Mouse (Mus musculus) intestine, postnatal 0 days (tissue): ENCODE results near the gene Gm11020. TPM values are rescaled to one million over a fixed set of nuclear protein-coding genes. Genes with fewer than 3 reads are reported as not detected.
"Not testable (repeated sequence)": the region's sequence is repeated elsewhere in the genome, so short reads cannot be mapped to it uniquely, and the experiment has no call there.

Source experiments
- ATAC-seq: fragments of 200-750 bp; cut with Nextera tagmentation; 2 replicates; pipeline ENCODE4 v1.8.0; 2017; ENCODE audit warnings: mild to moderate bottlenecking, moderate TSS enrichment, moderate library complexity
- H3K27ac ChIP-seq: fragments of 300-500 bp; sonication (generic); 2 replicates; pipeline ENCODE4 v1.5.1; 2014; ENCODE audit warnings: mild to moderate bottlenecking, low read depth, low read length, moderate library complexity
- H3K27me3 ChIP-seq: fragments of 300-500 bp; sonication (generic); replicated peaks from 2 replicates; pipeline ENCODE4 v1.6.1; 2014; ENCODE audit warnings: low read length, mixed read lengths; ENCODE audit not compliant: control insufficient read depth, insufficient read depth
- H3K36me3 ChIP-seq: fragments of 300-500 bp; sonication (generic); 2 replicates; pipeline ENCODE4 v1.6.1; 2014; ENCODE audit warnings: mild to moderate bottlenecking, moderate library complexity; ENCODE audit not compliant: control insufficient read depth, insufficient read depth
- H3K4me1 ChIP-seq: fragments of 300-500 bp; sonication (generic); replicated peaks from 2 replicates; pipeline ENCODE4 v1.6.1; 2014; ENCODE audit warnings: antibody characterized with exemption, low read length, mixed read lengths; ENCODE audit not compliant: control insufficient read depth, insufficient read depth
- H3K4me2 ChIP-seq: fragments of 300-500 bp; sonication (generic); replicated peaks from 2 replicates; pipeline ENCODE4 v1.6.1; 2014; ENCODE audit warnings: low read depth, mild to moderate bottlenecking, moderate library complexity
- H3K4me3 ChIP-seq: fragments of 300-500 bp; sonication (generic); 2 replicates; pipeline ENCODE4 v1.5.1; 2014; ENCODE audit warnings: low read depth, low read length
- H3K9ac ChIP-seq: fragments of 300-500 bp; sonication (generic); 2 replicates; pipeline ENCODE4 v1.6.1; 2014; ENCODE audit warnings: mild to moderate bottlenecking, low read depth, low read length
- H3K9me3 ChIP-seq: fragments of 300-500 bp; sonication (generic); 2 replicates; pipeline ENCODE4 v1.6.1; 2016; ENCODE audit warnings: mixed run types; ENCODE audit not compliant: control insufficient read depth
- CTCF ChIP-seq: sonication (generic); IDR thresholded peaks from 2 replicates; pipeline ENCODE4 v1.5.1; 2016; ENCODE audit warnings: low read depth, mild to moderate bottlenecking, control low read depth, antibody characterized with exemption, moderate library complexity
- WGBS: fragments of 180-500 bp; shearing (Covaris S2); extraction: QIAGEN DNeasy Blood & Tissue Kit; methylation state at CpG from one replicate; pipeline ENCODE4 v1.1.7; 2014; 5-methylcytosine and 5-hydroxymethylcytosine counted together
- polyA plus RNA-seq: library from polyadenylated mRNA; unstranded; fragments of >200 nt; fragmentation: Nextera tagmentation; extraction: Ambion mirVana; gene quantifications from 2 replicates; pipeline ENCODE4 v1.2.1, GENCODE M21; 2015

Gene Gm11020
- not detected in 2 replicates for polyA plus RNA-seq

DNA sequence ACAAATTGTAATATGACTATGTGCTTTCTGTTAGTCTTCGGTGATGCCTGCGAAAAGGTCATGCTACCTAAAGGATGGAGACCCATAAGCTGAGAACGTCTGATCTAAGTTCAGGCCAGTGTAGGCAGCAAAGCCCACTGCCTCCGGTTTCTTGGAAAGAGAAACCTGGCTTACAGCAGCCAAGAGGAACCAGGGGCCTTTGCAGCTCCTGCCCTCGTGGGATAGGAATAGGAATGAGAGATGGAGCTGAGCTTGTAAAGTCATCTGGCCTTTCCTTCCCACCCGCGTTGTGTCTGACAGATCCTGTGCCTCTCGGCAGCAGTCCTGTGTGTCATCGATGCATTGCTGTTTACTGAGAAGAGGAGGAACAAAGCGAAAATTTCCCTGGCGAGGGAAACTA is at the start of gene Gm11020:
Gene Gm11020, plus strand, starts transcription at position 301 of the 400 bp plus-strand sequence.
- not testable (repeated sequence) for H3K27me3 ChIP-seq, ATAC-seq, H3K27ac ChIP-seq, H3K4me1 ChIP-seq, H3K9me3 ChIP-seq, H3K4me3 ChIP-seq, H3K36me3 ChIP-seq, H3K4me2 ChIP-seq, H3K9ac ChIP-seq
- 75% methylated on average over 7 of the region's 11 CpGs for WGBS

DNA sequence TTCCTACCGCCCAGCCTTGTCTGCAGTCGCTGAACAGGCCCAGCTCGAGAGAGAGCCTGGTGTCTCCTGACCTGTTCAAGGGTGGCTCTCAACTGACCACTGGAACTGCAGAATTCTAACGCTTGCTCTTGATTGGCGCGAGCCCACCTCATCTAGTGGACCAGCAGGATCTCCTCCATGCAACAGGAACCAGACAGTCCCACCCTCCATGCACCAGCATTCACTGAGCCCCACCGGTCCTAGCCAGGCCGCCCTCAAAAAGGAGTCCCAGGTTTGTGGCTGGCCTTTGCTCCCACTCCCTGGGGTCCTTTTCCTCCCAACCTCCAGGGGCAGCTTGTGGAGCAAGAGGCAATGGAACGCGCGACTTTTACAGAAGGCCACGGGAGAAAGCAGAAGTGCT is 28.3 kb upstream of the Gm11020 start, which contains the start of gene Cmtm2a:
Gene Cmtm2a, minus strand, starts transcription at position 101 of the 400 bp plus-strand sequence.
- ATAC-seq, H3K4me3 ChIP-seq, H3K27me3 ChIP-seq, H3K4me2 ChIP-seq, H3K9ac ChIP-seq, H3K4me1 ChIP-seq, H3K9me3 ChIP-seq, H3K36me3 ChIP-seq, H3K27ac ChIP-seq: not testable (repeated sequence)
- WGBS, result 88% methylated on average over 12 of the region's 12 CpGs

DNA sequence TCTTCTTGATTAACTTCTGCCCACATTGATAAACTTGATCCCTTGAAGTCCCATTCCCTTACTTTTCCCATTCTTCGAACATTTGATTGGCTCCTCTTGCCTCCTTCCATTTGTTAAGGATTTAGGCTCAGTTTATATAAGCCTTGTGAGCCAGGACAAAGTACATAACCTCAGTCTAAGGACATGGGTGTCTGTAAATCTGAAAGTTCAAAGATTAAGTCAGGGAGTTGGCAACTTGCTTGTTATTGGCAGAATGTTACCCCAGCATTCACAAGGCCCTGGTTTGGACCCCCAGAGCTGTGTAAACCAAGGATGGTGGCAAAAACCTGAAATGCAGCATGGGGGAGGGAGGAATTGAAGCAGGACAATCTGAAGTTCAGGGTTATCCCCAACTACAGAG is 27.0 kb upstream of the Gm11020 start:
- Histone ChIP-seq H3K9me3 (no peaks in the 10 kb centered on the region), H3K36me3 (no peaks in the 10 kb centered on the region), H3K27me3 (no peaks in the 10 kb centered on the region), H3K4me1 (no peaks in the 10 kb centered on the region), H3K9ac (no peak overlapping the region), H3K27ac (no peak overlapping the region), H3K4me3 (no peak overlapping the region), H3K4me2 (no peak overlapping the region)
- 65% methylated on average over 1 of the region's 1 CpGs for WGBS
- no peak for TF ChIP-seq CTCF
- ATAC-seq, result no peak

DNA sequence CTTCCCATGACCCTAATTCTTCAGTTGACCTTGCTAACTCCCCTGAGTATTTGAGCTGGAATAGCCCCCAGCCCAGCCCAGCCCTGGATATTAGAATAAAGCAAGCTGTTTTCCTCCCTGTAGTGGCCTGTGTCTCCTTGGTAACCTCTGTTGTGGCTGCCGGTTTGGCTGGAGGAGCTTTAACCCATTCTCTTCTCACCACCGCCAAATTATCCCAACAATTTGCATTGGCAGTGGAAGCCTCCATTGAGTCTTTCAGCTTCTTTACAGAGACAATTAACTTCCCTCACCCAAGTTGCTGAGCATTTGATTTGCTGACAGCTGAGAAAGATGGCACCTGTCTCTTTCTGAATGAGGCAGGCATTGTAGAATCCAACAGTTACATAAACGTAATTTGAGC is 19.8 kb upstream of the Gm11020 start:
- H3K4me2 ChIP-seq, H3K9ac ChIP-seq, H3K4me1 ChIP-seq, H3K4me3 ChIP-seq, H3K27ac ChIP-seq, ATAC-seq, H3K36me3 ChIP-seq, H3K9me3 ChIP-seq, H3K27me3 ChIP-seq: not testable (repeated sequence)
- WGBS, result 32% methylated on average over 3 of the region's 3 CpGs

DNA sequence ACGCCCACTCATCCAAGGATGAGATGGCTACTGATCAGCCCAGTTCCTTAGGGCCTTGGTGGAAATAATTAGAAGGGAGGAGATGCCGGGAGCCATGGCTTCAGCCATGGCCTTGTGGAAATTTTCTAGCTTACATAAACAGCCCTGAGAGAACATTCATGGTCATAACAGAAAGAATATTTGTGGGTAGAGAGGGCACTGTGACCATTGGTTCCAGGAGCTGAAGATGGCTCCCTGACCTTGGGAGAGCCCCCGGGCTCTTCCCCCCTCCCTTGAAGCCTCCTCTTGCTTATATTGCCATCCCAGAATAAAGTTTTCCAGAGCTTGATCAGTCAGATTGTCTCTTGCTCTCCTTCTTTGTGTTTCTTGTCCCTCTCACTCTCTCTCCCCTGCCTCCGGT is 18.8 kb upstream of the Gm11020 start:
- 93% methylated on average over 4 of the region's 4 CpGs for WGBS
- H3K9ac ChIP-seq, H3K9me3 ChIP-seq, H3K4me2 ChIP-seq, H3K4me3 ChIP-seq, H3K36me3 ChIP-seq, H3K4me1 ChIP-seq, H3K27me3 ChIP-seq, H3K27ac ChIP-seq, ATAC-seq: not testable (repeated sequence)

DNA sequence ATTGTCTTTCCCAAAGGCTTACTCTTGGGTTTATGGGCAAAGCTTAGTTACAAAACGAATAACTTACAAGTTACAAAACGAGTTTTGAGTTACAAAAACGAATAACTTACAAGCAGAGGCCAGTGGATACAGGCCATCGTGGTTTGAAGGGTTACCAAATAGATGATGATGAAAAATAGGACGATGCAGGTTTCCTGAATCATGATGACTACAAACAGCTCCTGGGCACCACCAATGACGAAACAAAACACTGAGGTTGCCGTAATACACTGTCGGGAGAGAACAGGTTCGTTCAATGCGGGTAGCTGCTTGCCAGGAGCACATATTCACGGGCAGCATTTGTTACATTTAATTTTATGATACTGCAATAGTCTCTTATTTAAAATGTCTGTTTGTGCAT is 16.4 kb upstream of the Gm11020 start:
- Histone ChIP-seq H3K27me3 (no peaks in the 10 kb centered on the region), H3K4me2 (no peak overlapping the region), H3K27ac (no peak overlapping the region), H3K4me3 (no peak overlapping the region), H3K36me3 (no peaks in the 10 kb centered on the region), H3K9me3 (no peaks in the 10 kb centered on the region), H3K9ac (no peak overlapping the region), H3K4me1 (no peaks in the 10 kb centered on the region)
- WGBS, result 85% methylated on average over 11 of the region's 11 CpGs
- no peak for TF ChIP-seq CTCF
- no peak for ATAC-seq

DNA sequence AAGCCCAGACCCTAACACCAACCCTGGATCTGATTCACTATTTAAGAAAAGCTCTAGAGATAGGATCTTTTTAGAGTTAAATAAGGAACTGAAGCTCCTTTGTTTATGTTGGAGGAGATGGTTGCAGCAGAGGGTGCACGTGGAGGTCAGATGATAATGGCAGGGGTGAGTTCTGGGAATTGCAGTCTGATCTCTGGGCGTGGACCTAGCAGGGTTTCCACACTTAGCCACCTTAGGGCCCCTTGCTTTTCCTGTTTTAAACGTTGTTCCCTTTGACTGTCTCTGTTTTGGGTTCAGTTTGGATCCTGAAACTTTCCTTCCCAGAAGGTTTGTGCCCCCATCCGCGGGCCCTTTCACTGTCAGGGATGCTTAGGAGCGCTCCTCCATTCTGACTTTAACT is 13.0 kb upstream of the Gm11020 start:
- not testable (repeated sequence) for H3K9ac ChIP-seq, H3K27me3 ChIP-seq, H3K4me3 ChIP-seq, H3K36me3 ChIP-seq, H3K4me1 ChIP-seq, H3K27ac ChIP-seq, H3K9me3 ChIP-seq, H3K4me2 ChIP-seq
- 29% methylated on average over 6 of the region's 6 CpGs for WGBS
- 0 out of 2 replicates have a peak, but pooled peaks have one; percentile 31 for ATAC-seq

DNA sequence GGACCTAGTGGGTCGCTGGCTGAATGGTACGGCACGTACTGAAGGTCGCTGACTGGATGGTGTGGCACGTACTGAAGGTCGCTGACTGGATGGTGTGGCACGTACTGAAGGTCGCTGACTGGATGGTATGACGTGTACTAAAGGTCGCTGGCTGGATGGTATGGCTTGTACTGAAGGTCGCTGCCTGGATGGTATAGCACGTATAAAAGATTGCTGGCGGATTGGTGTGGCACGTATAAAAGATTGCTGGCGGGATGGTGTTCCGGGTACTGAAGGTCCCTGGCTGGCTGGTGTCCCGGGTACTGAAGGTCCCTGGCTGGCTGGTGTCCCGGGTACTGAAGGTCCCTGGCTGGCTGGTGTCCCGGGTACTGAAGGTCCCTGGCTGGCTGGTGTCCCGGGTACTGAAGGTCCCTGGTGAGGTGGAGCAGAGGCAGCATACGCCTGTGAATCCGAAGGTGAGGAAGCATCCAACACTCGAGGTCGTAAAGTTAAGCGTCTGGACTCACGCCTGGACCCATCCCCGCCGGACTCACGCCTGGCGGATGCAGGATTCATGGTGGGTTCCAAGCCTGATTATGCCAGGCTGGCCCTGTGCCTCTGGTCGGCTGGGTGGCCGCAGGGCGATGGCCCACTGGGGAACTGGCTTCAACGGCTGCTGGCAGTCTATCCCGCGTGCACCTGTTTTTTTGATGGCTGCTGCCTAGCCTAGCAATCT is 11.8 kb upstream of the Gm11020 start, which contains the start of the genes Gm45711 and Cmtm1:
Gene Gm45711, minus strand, starts transcription at position 641 of the 715 bp plus-strand sequence.
Gene Cmtm1, minus strand, starts transcription at position 705 of the 715 bp plus-strand sequence.
- H3K9ac ChIP-seq, H3K4me3 ChIP-seq, H3K27me3 ChIP-seq, H3K36me3 ChIP-seq, H3K27ac ChIP-seq, H3K4me2 ChIP-seq, ATAC-seq, H3K9me3 ChIP-seq, H3K4me1 ChIP-seq: not testable (repeated sequence)
- 89% methylated on average over 35 of the region's 36 CpGs for WGBS

DNA sequence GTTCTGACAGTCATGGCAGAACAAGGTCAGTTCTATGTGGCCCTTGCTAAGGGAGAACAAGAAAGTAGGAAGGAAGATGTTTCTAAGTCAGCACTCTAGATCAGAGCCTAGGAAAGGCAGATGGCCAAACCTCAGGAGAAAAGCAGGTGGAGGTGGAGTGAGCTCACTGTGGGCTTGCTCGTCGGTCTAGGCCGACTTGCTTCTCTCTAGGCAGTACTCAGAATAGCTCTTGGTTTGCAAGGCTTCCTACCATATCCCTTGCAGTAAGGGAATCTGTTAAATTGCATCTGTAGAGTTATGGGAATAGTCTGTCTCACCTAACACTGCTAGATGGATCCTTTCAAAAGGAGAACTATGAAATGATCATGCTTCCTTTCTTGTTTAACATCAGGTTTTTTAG is 9.3 kb upstream of the Gm11020 start:
- not testable (repeated sequence) for H3K9ac ChIP-seq, H3K4me1 ChIP-seq, H3K9me3 ChIP-seq, H3K4me2 ChIP-seq, H3K36me3 ChIP-seq, ATAC-seq, H3K27ac ChIP-seq, H3K27me3 ChIP-seq, H3K4me3 ChIP-seq
- WGBS, result 92% methylated on average over 3 of the region's 3 CpGs
